Mouse (Mus musculus) Patski (cell line): ENCODE measurements around the gene Kcnh1. TPM values are rescaled to one million over a fixed set of nuclear protein-coding genes. Genes with fewer than 3 reads are reported as not detected.

Source experiments
- ATAC-seq: fragments of 100-300 bp; one replicate; pipeline ENCODE4 v1.8.0; 2021
- CTCF ChIA-PET: fragments of 350-600 bp; sonication (Branson Sonifier 250); formaldehyde crosslinking; loops from one replicate; lab custom pipeline; 2022; ENCODE audit warnings: inconsistent platforms; lab: Charles Lee
- POLR2A ChIA-PET: fragments of 350-600 bp; sonication (Branson Sonifier 250); formaldehyde crosslinking; loops from one replicate; lab custom pipeline; 2022; ENCODE audit warnings: antibody characterized with exemption, inconsistent platforms; lab: Charles Lee
- DNase-seq: peaks from one replicate; pipeline ENCODE4 v3.0.0-alpha.2; 2011; ENCODE audit warnings: low read depth, low spot score
- H3K27me3 ChIP-seq: fragments of 371-371 bp; one replicate; pipeline ENCODE4 v1.5.1; 2021
- CTCF ChIP-seq: fragments of 100-300 bp; IDR thresholded peaks from one replicate; pipeline ENCODE4 v1.5.1; 2021
- in situ Hi-C: fragments of 300-500 bp; cut with MboI; formaldehyde crosslinking; loops from 3 replicates; pipeline ENCODE4 v1.11.1; 2018; ENCODE audit warnings: low pct_unique_long_range_greater_than_20kb, mixed read lengths
- polyA plus RNA-seq: library from polyadenylated mRNA; unstranded; gene quantifications from one replicate; pipeline ENCODE4 v1.2.3, GENCODE M21; 2021

Kcnh1 gene
- polyA plus RNA-seq, 1 experiment from 2014 or later: 2.3 TPM

DNA sequence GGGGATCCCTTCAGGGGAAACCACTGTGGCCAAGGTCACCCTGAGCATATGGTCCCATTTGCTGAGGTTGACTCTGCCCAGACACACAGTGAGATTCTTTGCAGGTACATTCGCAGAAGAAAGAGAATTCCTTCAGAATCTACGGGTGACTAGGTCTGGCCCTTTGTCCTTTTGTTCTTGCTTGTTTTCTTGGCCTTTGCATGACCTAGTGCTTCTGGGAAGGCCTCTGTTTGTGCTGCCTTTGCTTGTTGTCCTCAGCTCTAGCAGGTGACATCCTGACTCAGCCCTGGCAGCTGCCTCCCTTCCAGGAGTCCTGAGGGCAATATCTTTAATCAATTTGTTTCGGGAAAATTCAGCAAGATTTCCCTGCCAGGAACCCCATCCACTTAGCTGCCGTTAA, 264.4 kb downstream of the Kcnh1 start:
- ATAC-seq (no peak), DNase-seq (no peak)
- in situ Hi-C loops: no loop called here
- CTCF ChIA-PET: interaction anchor here (1.1 kb wide), 1 partner anchor 15 kb away, joined by 3 read pairs; no protein-coding TSS in a partner anchor
- no peak for TF ChIP-seq CTCF
- H3K27me3 ChIP-seq: no peaks in the 10 kb centered on the region
- POLR2A ChIA-PET: no interaction called here

DNA sequence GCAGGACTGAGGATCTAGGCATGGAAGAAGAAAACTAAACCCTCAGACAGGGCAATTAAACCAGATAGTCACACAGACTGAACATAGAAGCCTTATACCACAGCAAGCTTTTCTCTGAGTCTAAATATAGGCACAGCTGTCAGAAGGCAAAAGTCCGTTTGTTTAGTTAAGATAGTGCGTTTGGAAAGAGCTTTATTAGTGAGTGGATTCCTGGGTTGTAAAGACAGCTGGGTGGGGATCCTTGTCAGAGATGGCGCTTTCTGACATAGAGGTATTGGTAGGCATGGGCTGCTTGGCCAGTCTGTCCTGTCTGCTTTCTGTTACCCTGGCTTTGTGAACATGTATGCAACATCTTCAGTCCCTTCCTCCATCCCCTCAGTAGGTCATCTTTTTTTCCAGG, 266.5 kb downstream of the Kcnh1 start:
- no peaks in the 10 kb centered on the region for H3K27me3 ChIP-seq
- in situ Hi-C loops: no loop called here
- ATAC-seq: no peak
- DNase-seq: no peak
- TF ChIP-seq CTCF: no peak
- ChIA-PET CTCF (interaction anchor here (1.8 kb wide), 1 partner anchor 9 kb away, joined by 6 read pairs; no protein-coding TSS in a partner anchor), POLR2A (no interaction called here)

DNA sequence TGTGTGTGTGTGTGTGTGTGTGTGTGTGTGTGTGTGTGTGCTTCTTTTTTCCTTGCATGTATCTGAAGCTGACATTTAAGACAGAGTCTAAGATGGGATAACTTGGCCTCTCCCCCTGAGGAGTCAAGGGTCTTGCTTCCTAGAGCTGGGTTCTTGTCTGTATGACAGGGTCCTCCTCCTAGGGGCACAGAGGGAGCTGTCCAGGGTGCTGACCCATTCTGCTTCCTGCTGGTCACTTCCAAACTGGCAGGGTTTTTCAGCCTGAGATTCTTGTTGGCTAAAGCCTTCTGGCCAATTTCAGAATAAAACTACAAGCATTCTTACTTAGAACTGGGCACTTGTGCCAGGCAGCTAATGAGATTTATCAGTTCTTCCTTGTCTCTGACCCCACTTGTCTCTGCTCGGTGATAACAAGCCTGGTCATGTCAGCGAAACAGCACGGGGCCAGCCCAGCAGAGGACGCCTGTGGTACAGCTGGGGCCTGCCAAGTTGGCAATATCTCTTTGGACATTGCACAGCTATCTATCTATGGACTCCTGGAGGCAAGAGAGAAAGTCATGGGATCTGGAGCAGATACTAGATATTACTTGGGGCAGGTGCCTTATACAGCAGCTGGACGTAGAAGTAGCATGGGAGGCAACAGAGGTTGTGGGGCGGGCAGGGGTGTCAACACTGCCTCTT, 267.1 kb downstream of the Kcnh1 start:
- no peak for TF ChIP-seq CTCF
- ChIA-PET CTCF (interaction anchor here (1.8 kb wide), 1 partner anchor 9 kb away, joined by 6 read pairs; no protein-coding TSS in a partner anchor), POLR2A (no interaction called here)
- in situ Hi-C loops: no loop called here
- no peaks in the 10 kb centered on the region for H3K27me3 ChIP-seq
- ATAC-seq: no peak
- no peak for DNase-seq

DNA sequence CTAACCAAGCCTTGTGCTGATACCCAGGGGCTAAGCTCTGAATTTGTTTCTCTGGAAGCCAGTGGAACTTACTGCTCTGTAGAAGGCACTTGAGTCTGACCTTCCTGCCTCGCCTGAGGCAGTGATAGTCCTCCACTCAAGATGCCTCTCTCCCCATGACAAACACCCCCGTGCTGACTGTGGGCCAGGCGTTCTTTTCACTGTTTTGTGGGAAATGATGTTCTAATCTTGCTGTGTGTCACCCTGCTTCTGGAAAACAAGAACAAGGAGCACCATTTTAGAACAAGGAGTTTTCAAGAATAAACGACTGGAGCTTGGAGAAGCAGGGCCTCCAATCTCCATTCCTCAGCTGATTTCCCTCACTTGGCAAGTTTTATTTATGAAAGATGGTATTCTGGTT, 273.2 kb downstream of the Kcnh1 start:
- DNase-seq (no peak), ATAC-seq (no peak)
- POLR2A ChIA-PET: no interaction called here
- no peak for TF ChIP-seq CTCF
- no peaks in the 10 kb centered on the region for H3K27me3 ChIP-seq
- in situ Hi-C loops: no loop called here
- CTCF ChIA-PET: no interaction called here

DNA sequence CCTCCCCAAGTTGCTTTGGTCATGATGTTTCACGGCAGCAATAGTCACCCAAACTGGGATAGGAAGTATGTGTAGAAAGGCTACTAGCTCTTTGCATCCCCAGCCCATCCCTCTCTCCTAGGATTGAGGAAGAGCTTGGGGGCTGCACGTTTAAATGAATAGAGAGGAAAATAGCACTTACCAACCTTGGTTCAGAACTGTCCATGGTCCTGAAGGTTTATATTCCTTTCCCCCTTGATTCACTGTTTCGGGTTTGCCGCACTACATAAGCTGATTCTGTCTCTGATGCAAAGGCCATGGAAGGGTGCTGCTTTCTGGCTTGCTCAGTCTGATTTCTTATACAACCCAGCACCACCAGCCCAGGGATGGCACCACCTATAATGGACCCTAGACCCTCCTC, 281.8 kb downstream of the Kcnh1 start:
- H3K27me3 ChIP-seq: no peaks in the 10 kb centered on the region
- in situ Hi-C loops: no loop called here
- ChIA-PET CTCF (no interaction called here), POLR2A (no interaction called here)
- no peak for ATAC-seq
- DNase-seq: no peak
- TF ChIP-seq CTCF: no peak

DNA sequence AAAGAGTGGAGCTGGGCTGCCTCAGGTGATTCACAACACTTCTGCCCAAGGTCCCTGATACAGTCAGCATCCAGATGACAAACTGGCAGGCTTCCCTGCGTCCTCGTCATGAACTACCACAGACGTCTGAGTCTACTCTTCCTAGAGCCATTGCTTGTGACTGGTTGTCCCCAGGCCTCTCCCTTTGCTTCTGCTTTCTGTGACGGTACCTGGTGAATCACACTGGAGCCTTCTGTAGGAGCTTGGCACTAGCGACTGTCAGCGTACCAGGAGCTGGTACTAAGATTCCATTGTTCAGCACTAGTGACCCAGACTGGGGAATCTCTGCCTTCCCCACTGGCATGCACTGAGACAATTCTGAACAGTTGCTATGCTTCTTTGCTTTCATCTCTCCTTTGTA, 282.6 kb downstream of the Kcnh1 start:
- ChIA-PET CTCF (no interaction called here), POLR2A (no interaction called here)
- no peaks in the 10 kb centered on the region for H3K27me3 ChIP-seq
- ATAC-seq (no peak), DNase-seq (no peak)
- TF ChIP-seq CTCF: no peak
- in situ Hi-C loops: no loop called here

DNA sequence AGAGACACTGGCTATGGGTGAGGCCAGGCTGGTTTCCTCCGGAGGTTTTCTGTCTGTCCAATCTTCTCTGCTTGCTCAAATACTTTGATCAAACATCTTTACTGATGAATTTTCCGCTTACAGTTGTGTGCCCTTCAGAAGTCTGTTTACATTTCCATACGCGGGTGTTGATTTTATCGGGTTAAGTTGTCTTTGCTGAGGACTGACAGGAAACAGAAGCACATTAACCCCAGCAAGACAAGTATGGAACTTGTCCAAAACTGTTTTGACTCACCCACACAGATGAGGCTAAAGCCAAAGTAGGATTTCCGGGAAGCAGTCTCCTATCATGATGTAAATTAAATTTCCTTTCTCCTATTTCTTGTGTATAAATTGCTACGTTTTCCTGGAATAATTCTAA, 286.1 kb downstream of the Kcnh1 start:
- ChIA-PET CTCF (no interaction called here), POLR2A (no interaction called here)
- TF ChIP-seq CTCF: no peak
- no peaks in the 10 kb centered on the region for H3K27me3 ChIP-seq
- DNase-seq (no peak), ATAC-seq (no peak)
- in situ Hi-C loops: no loop called here

DNA sequence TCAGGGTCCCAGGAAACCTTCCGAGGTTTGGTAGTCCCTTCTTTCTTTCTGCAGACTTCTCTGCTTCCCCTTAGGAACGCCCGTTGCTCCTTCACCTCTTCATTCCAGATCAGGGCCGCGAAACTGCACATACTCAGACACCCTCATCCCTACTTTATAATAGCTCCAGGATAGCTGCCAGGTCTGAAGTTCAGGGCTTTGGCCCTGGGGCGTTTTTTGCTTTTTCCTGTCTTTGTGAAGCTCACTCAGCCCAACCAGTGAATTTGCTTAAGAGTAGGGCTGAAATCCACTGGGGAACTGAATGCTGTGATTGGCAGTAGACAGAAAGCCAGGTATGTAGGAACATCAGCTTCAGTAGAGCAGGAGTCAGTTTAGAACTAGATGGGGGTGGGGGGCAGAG, 287.0 kb downstream of the Kcnh1 start:
- CTCF ChIA-PET: no interaction called here
- no peak for TF ChIP-seq CTCF
- DNase-seq: no peak
- in situ Hi-C loops: no loop called here
- no peak for ATAC-seq
- POLR2A ChIA-PET: no interaction called here
- H3K27me3 ChIP-seq: no peaks in the 10 kb centered on the region

- in situ Hi-C loops: no loop called here
- CTCF ChIA-PET: no interaction called here
- H3K27me3 ChIP-seq: no peaks in the 10 kb centered on the region
- no peak for DNase-seq
- POLR2A ChIA-PET: no interaction called here
- no peak for ATAC-seq
- TF ChIP-seq CTCF: no peak
These were observed 287.6 kb downstream of the Kcnh1 start for GRCm38 (mm10) chr1:192478176-192478575.

GRCm38 (mm10) chr1:192480072-192480784, 289.7 kb downstream of the Kcnh1 start:
- POLR2A ChIA-PET: interaction anchor here (0.6 kb wide), 1 partner anchor 454 kb away, joined by 3 read pairs; no protein-coding TSS in a partner anchor
- no peak for ATAC-seq
- CTCF ChIA-PET: no interaction called here

GRCm38 (mm10) chr1:192481446-192481845, 290.9 kb downstream of the Kcnh1 start:
- ChIA-PET CTCF (no interaction called here), POLR2A (no interaction called here)
- H3K27me3 ChIP-seq: no peaks in the 10 kb centered on the region
- ATAC-seq (no peak), DNase-seq (no peak)
- in situ Hi-C loops: no loop called here
- no peak for TF ChIP-seq CTCF

More at GRCm38 (mm10) chr1:192480072-192480784, 289.7 kb downstream of the Kcnh1 start:
- DNase-seq: no peak
- TF ChIP-seq CTCF: no peak
- H3K27me3 ChIP-seq: no peaks in the 10 kb centered on the region
- in situ Hi-C loops: no loop called here
